Mouse (Mus musculus): ENCODE data around the gene Mdh2. TPM values are rescaled to one million over a fixed set of nuclear protein-coding genes. Genes with fewer than 3 reads are reported as not detected.
A peak's percentile ranks its signal among the peaks of the same experiment; 100 is the strongest.

The Mdh2 gene
- total and polyA plus RNA-seq, 2 experiments from 2014 or later = 389 to 2,045 TPM

- H3K27ac ChIP-seq (ENCODE audit: low read depth) = no peak overlapping the region
- H3K9me3 ChIP-seq (replicated peaks; ENCODE audit: control insufficient read depth, low read length) = no peaks in the 10 kb centered on the region
- H3K4me2 ChIP-seq (ENCODE audit: low read depth, low read length) = no peak overlapping the region
- DNase-seq (ENCODE audit: low spot score) (no peak), ATAC-seq (ENCODE audit: insufficient read depth, low read depth) (no peak)
- no peaks in the 10 kb centered on the region for H3K36me3 ChIP-seq (replicated peaks; ENCODE audit: control insufficient read depth, insufficient read depth, low read length)
- TF ChIP-seq CTCF (IDR thresholded peaks at IDR 0.05; ENCODE audit: low read depth) = peak; percentile 14; the same call in 1 of the 2 replicates
- no peak for TF ChIP-seq EP300 (IDR thresholded peaks at IDR 0.05; ENCODE audit: low read depth)
- WGBS = 36% methylated on average over 4 of the region's 4 CpGs
- no peak overlapping the region for H3K4me3 ChIP-seq (ENCODE audit: low read depth, low read length)
- H3K9ac ChIP-seq (replicated peaks; ENCODE audit: low read depth, low read length) = no peak overlapping the region
- H3K27me3 ChIP-seq (ENCODE audit: control insufficient read depth, insufficient read depth, low read length) = no peaks in the 10 kb centered on the region
- H3K4me1 ChIP-seq (ENCODE audit: control insufficient read depth, insufficient read depth) = no peaks in the 10 kb centered on the region
Measured at GRCm38 (mm10) chr5:135799746-135800145, 21.5 kb downstream of the Mdh2 start.

GRCm38 (mm10) chr5:135800927-135801326 is 22.6 kb downstream of the Mdh2 start:
- 6% methylated on average over 6 of the region's 6 CpGs for WGBS
- no peaks in the 10 kb centered on the region for H3K9me3 ChIP-seq (replicated peaks; ENCODE audit: control insufficient read depth, low read length)
- H3K4me2 ChIP-seq (ENCODE audit: low read depth, low read length) = no peak overlapping the region
- TF ChIP-seq EP300 (IDR thresholded peaks at IDR 0.05; ENCODE audit: low read depth) (no peak), CTCF (IDR thresholded peaks at IDR 0.05; ENCODE audit: low read depth) (no peak)
- no peaks in the 10 kb centered on the region for H3K36me3 ChIP-seq (replicated peaks; ENCODE audit: control insufficient read depth, insufficient read depth, low read length)
- H3K9ac ChIP-seq (replicated peaks; ENCODE audit: low read depth, low read length) = no peak overlapping the region
- no peaks in the 10 kb centered on the region for H3K4me1 ChIP-seq (ENCODE audit: control insufficient read depth, insufficient read depth)
- ATAC-seq (ENCODE audit: insufficient read depth, low read depth) = no peak
- H3K4me3 ChIP-seq (ENCODE audit: low read depth, low read length) = no peak overlapping the region
- H3K27ac ChIP-seq (ENCODE audit: low read depth) = no peak overlapping the region
- DNase-seq (ENCODE audit: low spot score) = no peak
- no peaks in the 10 kb centered on the region for H3K27me3 ChIP-seq (ENCODE audit: control insufficient read depth, insufficient read depth, low read length)

- 84% methylated on average over 8 of the region's 8 CpGs for WGBS
- Histone ChIP-seq H3K4me3 (ENCODE audit: low read depth, low read length) (no peak overlapping the region), H3K4me1 (ENCODE audit: control insufficient read depth, insufficient read depth) (no peaks in the 10 kb centered on the region), H3K27me3 (ENCODE audit: control insufficient read depth, insufficient read depth, low read length) (no peaks in the 10 kb centered on the region), H3K4me2 (ENCODE audit: low read depth, low read length) (no peak overlapping the region), H3K9ac (replicated peaks; ENCODE audit: low read depth, low read length) (no peak overlapping the region), H3K27ac (ENCODE audit: low read depth) (no peak overlapping the region), H3K36me3 (replicated peaks; ENCODE audit: control insufficient read depth, insufficient read depth, low read length) (no peaks in the 10 kb centered on the region), H3K9me3 (replicated peaks; ENCODE audit: control insufficient read depth, low read length) (no peaks in the 10 kb centered on the region)
- TF ChIP-seq CTCF (IDR thresholded peaks at IDR 0.05; ENCODE audit: low read depth) = no peak
- TF ChIP-seq EP300 (IDR thresholded peaks at IDR 0.05; ENCODE audit: low read depth) = no peak
- no peak for DNase-seq (ENCODE audit: low spot score)
- ATAC-seq (ENCODE audit: insufficient read depth, low read depth) = no peak
Measured at GRCm38 (mm10) chr5:135802641-135803040, 24.4 kb downstream of the Mdh2 start.

GRCm38 (mm10) chr5:135803135-135803534 is 24.9 kb downstream of the Mdh2 start:
- Histone ChIP-seq H3K4me1 (ENCODE audit: control insufficient read depth, insufficient read depth) (no peaks in the 10 kb centered on the region), H3K36me3 (replicated peaks; ENCODE audit: control insufficient read depth, insufficient read depth, low read length) (no peaks in the 10 kb centered on the region), H3K27me3 (ENCODE audit: control insufficient read depth, insufficient read depth, low read length) (no peaks in the 10 kb centered on the region), H3K9ac (replicated peaks; ENCODE audit: low read depth, low read length) (no peak overlapping the region), H3K4me2 (ENCODE audit: low read depth, low read length) (no peak overlapping the region), H3K4me3 (ENCODE audit: low read depth, low read length) (no peak overlapping the region), H3K9me3 (replicated peaks; ENCODE audit: control insufficient read depth, low read length) (no peaks in the 10 kb centered on the region), H3K27ac (ENCODE audit: low read depth) (no peak overlapping the region)
- 71% methylated on average over 4 of the region's 4 CpGs for WGBS
- ATAC-seq (ENCODE audit: insufficient read depth, low read depth) (no peak), DNase-seq (ENCODE audit: low spot score) (no peak)
- TF ChIP-seq CTCF (IDR thresholded peaks at IDR 0.05; ENCODE audit: low read depth) (no peak), EP300 (IDR thresholded peaks at IDR 0.05; ENCODE audit: low read depth) (no peak)

GRCm38 (mm10) chr5:135803676-135804075 is 25.4 kb downstream of the Mdh2 start:
- H3K36me3 ChIP-seq (replicated peaks; ENCODE audit: control insufficient read depth, insufficient read depth, low read length) = no peaks in the 10 kb centered on the region
- no peak overlapping the region for H3K9ac ChIP-seq (replicated peaks; ENCODE audit: low read depth, low read length)
- H3K9me3 ChIP-seq (replicated peaks; ENCODE audit: control insufficient read depth, low read length) = no peaks in the 10 kb centered on the region
- no peak overlapping the region for H3K4me2 ChIP-seq (ENCODE audit: low read depth, low read length)
- no peak for DNase-seq (ENCODE audit: low spot score)
- no peak overlapping the region for H3K4me3 ChIP-seq (ENCODE audit: low read depth, low read length)
- no peaks in the 10 kb centered on the region for H3K27me3 ChIP-seq (ENCODE audit: control insufficient read depth, insufficient read depth, low read length)
- no peaks in the 10 kb centered on the region for H3K4me1 ChIP-seq (ENCODE audit: control insufficient read depth, insufficient read depth)
- no peak for ATAC-seq (ENCODE audit: insufficient read depth, low read depth)
- 70% methylated on average over 4 of the region's 4 CpGs for WGBS
- TF ChIP-seq CTCF (IDR thresholded peaks at IDR 0.05; ENCODE audit: low read depth) = no peak
- TF ChIP-seq EP300 (IDR thresholded peaks at IDR 0.05; ENCODE audit: low read depth) = no peak
- H3K27ac ChIP-seq (ENCODE audit: low read depth) = no peak overlapping the region

- TF ChIP-seq CTCF (IDR thresholded peaks at IDR 0.05; ENCODE audit: low read depth) (no peak), EP300 (IDR thresholded peaks at IDR 0.05; ENCODE audit: low read depth) (no peak)
Measured at GRCm38 (mm10) chr5:135804735-135805134, 26.5 kb downstream of the Mdh2 start.

More at GRCm38 (mm10) chr5:135804735-135805134, 26.5 kb downstream of the Mdh2 start:
- Histone ChIP-seq H3K27me3 (ENCODE audit: control insufficient read depth, insufficient read depth, low read length) (no peaks in the 10 kb centered on the region), H3K4me2 (ENCODE audit: low read depth, low read length) (no peak overlapping the region), H3K9me3 (replicated peaks; ENCODE audit: control insufficient read depth, low read length) (no peaks in the 10 kb centered on the region), H3K9ac (replicated peaks; ENCODE audit: low read depth, low read length) (no peak overlapping the region), H3K4me1 (ENCODE audit: control insufficient read depth, insufficient read depth) (no peaks in the 10 kb centered on the region), H3K4me3 (ENCODE audit: low read depth, low read length) (no peak overlapping the region), H3K36me3 (replicated peaks; ENCODE audit: control insufficient read depth, insufficient read depth, low read length) (no peaks in the 10 kb centered on the region), H3K27ac (ENCODE audit: low read depth) (no peak overlapping the region)
- no peak for DNase-seq (ENCODE audit: low spot score)
- no peak for ATAC-seq (ENCODE audit: insufficient read depth, low read depth)
- 47% methylated on average over 2 of the region's 2 CpGs for WGBS

Measured in heart, postnatal 0 days (tissue).